Mouse (Mus musculus): ENCODE measurements around the gene 2900026A02Rik.

2900026A02Rik gene

GRCm38 (mm10) chr5:113175976-113176375, 45.1 kb downstream of the 2900026A02Rik start:
- no peak for DNase-seq (ENCODE audit: low spot score in 2 of 2)

- peak; percentile 36 to 38 for DNase-seq (ENCODE audit: low spot score in 2 of 2)
Measured at GRCm38 (mm10) chr5:113174916-113175692, 45.9 kb downstream of the 2900026A02Rik start.

- peak; percentile 72 to 73 for DNase-seq (ENCODE audit: low spot score in 2 of 2)
Measured at GRCm38 (mm10) chr5:113173318-113173717, 47.7 kb downstream of the 2900026A02Rik start.

GRCm38 (mm10) chr5:113171968-113172578, 49.0 kb downstream of the 2900026A02Rik start:
- no peak for DNase-seq (ENCODE audit: low spot score in 2 of 2)

GRCm38 (mm10) chr5:113170064-113170754, 50.8 kb downstream of the 2900026A02Rik start:
- no peak for DNase-seq (ENCODE audit: low spot score in 2 of 2)

GRCm38 (mm10) chr5:113167733-113168132, 53.3 kb downstream of the 2900026A02Rik start:
- DNase-seq (ENCODE audit: low spot score in 2 of 2): peak; percentile 61 to 64

GRCm38 (mm10) chr5:113165481-113165880, 55.6 kb downstream of the 2900026A02Rik start:
- DNase-seq (ENCODE audit: low spot score in 2 of 2): no peak

- DNase-seq (ENCODE audit: low spot score in 2 of 2): peak; percentile 76 to 84
Measured at GRCm38 (mm10) chr5:113164873-113165441, 56.1 kb downstream of the 2900026A02Rik start.

- no peak for DNase-seq (ENCODE audit: low spot score in 2 of 2)
Measured at GRCm38 (mm10) chr5:113164448-113164847, 56.6 kb downstream of the 2900026A02Rik start.

GRCm38 (mm10) chr5:113163116-113163515, 57.9 kb downstream of the 2900026A02Rik start:
- peak; percentile 49 to 69 for DNase-seq (ENCODE audit: low spot score in 2 of 2)

GRCm38 (mm10) chr5:113162699-113163098, 58.3 kb downstream of the 2900026A02Rik start:
- no peak for DNase-seq (ENCODE audit: low spot score in 2 of 2)

- DNase-seq (ENCODE audit: low spot score in 2 of 2): peak; percentile 61 to 77
Measured at GRCm38 (mm10) chr5:113161576-113161975, 59.5 kb downstream of the 2900026A02Rik start.

GRCm38 (mm10) chr5:113160320-113160719, 60.7 kb downstream of the 2900026A02Rik start:
- no peak for DNase-seq (ENCODE audit: low spot score in 2 of 2)

- no peak for DNase-seq (ENCODE audit: low spot score in 2 of 2)
Measured at GRCm38 (mm10) chr5:113158759-113159355, 62.2 kb downstream of the 2900026A02Rik start.

GRCm38 (mm10) chr5:113157588-113157987, 63.4 kb downstream of the 2900026A02Rik start:
- DNase-seq (ENCODE audit: low spot score in 2 of 2): peak; percentile 41 to 61

- peak; percentile 74 to 90 for DNase-seq (ENCODE audit: low spot score in 2 of 2)
Measured at GRCm38 (mm10) chr5:113157006-113157405, 64.0 kb downstream of the 2900026A02Rik start.

- peak; percentile 71 to 75 for DNase-seq (ENCODE audit: low spot score in 2 of 2)
Measured at GRCm38 (mm10) chr5:113155133-113155532, 65.9 kb downstream of the 2900026A02Rik start.

- no peak for DNase-seq (ENCODE audit: low spot score in 2 of 2)
Measured at GRCm38 (mm10) chr5:113154441-113154840, 66.6 kb downstream of the 2900026A02Rik start.

- DNase-seq (ENCODE audit: low spot score in 2 of 2): no peak
Measured at GRCm38 (mm10) chr5:113153508-113153830, 67.6 kb downstream of the 2900026A02Rik start.

GRCm38 (mm10) chr5:113152663-113153507, 68.2 kb downstream of the 2900026A02Rik start:
- no peak for DNase-seq (ENCODE audit: low spot score in 2 of 2)

GRCm38 (mm10) chr5:113151554-113152103, 69.4 kb downstream of the 2900026A02Rik start:
- DNase-seq (ENCODE audit: low spot score in 2 of 2): no peak
